Mouse (Mus musculus) midbrain, embryonic 14.5 days (tissue): Measurements from ENCODE around the gene Cfap61. TPM values are rescaled to one million over a fixed set of nuclear protein-coding genes. Genes with fewer than 3 reads are reported as not detected.

Experiments
- ATAC-seq: fragments of 200-750 bp; cut with Nextera tagmentation; 2 replicates; pipeline ENCODE4 v1.8.0; 2017; ENCODE audit warnings: moderate number of reproducible peaks, moderate library complexity; ENCODE audit not compliant: low FRiP score, low TSS enrichment
- DNase-seq: peaks from one replicate; pipeline ENCODE4 v3.0.0-alpha.2; 2015
- H3K27ac ChIP-seq: fragments of 300-500 bp; sonication (generic); replicated peaks from 2 replicates; pipeline ENCODE4 v1.5.1; 2014; ENCODE audit warnings: mild to moderate bottlenecking, low read depth, low read length, moderate library complexity
- H3K27me3 ChIP-seq: fragments of 300-500 bp; sonication (generic); 2 replicates; pipeline ENCODE4 v1.6.1; 2014; ENCODE audit warnings: low read length, control low read depth, mixed read lengths; ENCODE audit not compliant: control insufficient read depth, insufficient read depth
- H3K36me3 ChIP-seq: fragments of 300-500 bp; sonication (generic); 2 replicates; pipeline ENCODE4 v1.6.1; 2014; ENCODE audit warnings: low read length, control low read depth; ENCODE audit not compliant: control insufficient read depth, insufficient read depth
- H3K4me1 ChIP-seq: fragments of 300-500 bp; sonication (generic); 2 replicates; pipeline ENCODE4 v1.6.1; 2014; ENCODE audit warnings: mild to moderate bottlenecking, antibody characterized with exemption, low read length, control low read depth; ENCODE audit not compliant: control insufficient read depth, insufficient read depth
- H3K4me2 ChIP-seq: fragments of 300-500 bp; sonication (generic); 2 replicates; pipeline ENCODE4 v1.6.1; 2014; ENCODE audit warnings: mild to moderate bottlenecking, low read length, moderate library complexity
- H3K4me3 ChIP-seq: fragments of 300-500 bp; sonication (generic); replicated peaks from 2 replicates; pipeline ENCODE4 v1.5.1; 2014; ENCODE audit warnings: low read depth, low read length
- H3K9ac ChIP-seq: fragments of 300-500 bp; sonication (generic); replicated peaks from 2 replicates; pipeline ENCODE4 v1.6.1; 2014; ENCODE audit warnings: mild to moderate bottlenecking, low read length, moderate library complexity
- H3K9me3 ChIP-seq: fragments of 300-500 bp; sonication (generic); 2 replicates; pipeline ENCODE4 v1.6.1; 2016; ENCODE audit warnings: low read length, control low read depth, mixed read lengths; ENCODE audit not compliant: control insufficient read depth
- WGBS: fragments of 180-500 bp; shearing (Covaris S2); extraction: QIAGEN DNeasy Blood & Tissue Kit; methylation state at CpG from one replicate; pipeline ENCODE4 v1.1.7; 2014; 5-methylcytosine and 5-hydroxymethylcytosine counted together
- polyA plus RNA-seq: library from polyadenylated mRNA; unstranded; fragments of >200 nt; fragmentation: Nextera tagmentation; extraction: Ambion mirVana; gene quantifications from 2 replicates; pipeline ENCODE4 v1.2.1, GENCODE M21; 2014

The Cfap61 gene
- polyA plus RNA-seq, 1 experiment from 2014 or later = 1.7 TPM

DNA sequence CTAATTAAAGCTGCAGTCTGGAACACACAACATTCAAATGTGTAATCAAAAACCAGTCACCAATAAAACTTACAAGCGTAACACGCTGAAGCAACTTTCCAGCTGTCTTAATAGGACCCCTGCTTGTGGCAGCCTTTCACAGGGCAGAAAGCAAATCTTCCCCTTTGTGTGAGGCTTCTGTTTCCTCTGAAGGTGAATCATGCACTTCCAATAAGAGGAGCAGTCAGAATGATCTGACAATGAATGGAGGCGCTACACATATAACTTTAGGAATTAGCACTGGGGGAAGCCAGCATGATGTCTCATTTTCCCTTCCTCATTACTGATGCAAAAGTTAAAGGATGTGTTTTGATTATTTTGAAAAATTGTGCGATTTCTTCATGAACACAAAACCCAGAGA is 326.6 kb downstream of the Cfap61 start:
- Histone ChIP-seq H3K4me2 (no peak overlapping the region), H3K4me3 (no peak overlapping the region), H3K9ac (no peak overlapping the region), H3K27ac (peak overlapping the region; percentile 38; the same call in 1 of the 2 replicates), H3K36me3 (no peaks in the 10 kb centered on the region), H3K9me3 (no peaks in the 10 kb centered on the region), H3K4me1 (peaks cover 58% of the 10 kb centered on the region), H3K27me3 (no peaks in the 10 kb centered on the region; the same call in 1 of the 2 replicates)
- 40% methylated on average over 4 of the region's 4 CpGs for WGBS
- ATAC-seq (no peak), DNase-seq (no peak)

DNA sequence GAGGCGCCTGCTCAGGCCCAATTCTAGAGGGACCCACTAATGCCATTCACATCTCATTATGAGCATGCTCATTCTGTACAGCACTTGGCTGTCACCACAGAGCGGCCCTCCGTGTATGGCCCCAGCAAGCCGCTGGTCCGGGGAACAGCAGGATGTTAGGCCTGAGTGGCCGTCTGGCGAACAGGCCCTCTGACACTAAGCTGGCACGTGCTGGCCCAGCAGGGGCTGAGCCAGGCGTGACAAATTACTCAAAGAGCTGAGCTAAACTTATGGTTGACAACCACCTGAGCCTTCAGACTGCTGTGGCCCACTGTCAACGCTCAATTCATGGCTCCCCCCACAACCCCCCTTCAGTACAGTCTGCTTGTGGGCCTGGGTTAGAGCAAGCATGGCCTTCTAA is 327.6 kb downstream of the Cfap61 start:
- Histone ChIP-seq H3K27ac (peak overlapping the region; percentile 49), H3K4me2 (no peak overlapping the region), H3K4me3 (no peak overlapping the region), H3K4me1 (peaks cover 47% of the 10 kb centered on the region), H3K27me3 (no peaks in the 10 kb centered on the region; the same call in 1 of the 2 replicates), H3K9ac (no peak overlapping the region), H3K9me3 (no peaks in the 10 kb centered on the region), H3K36me3 (no peaks in the 10 kb centered on the region)
- DNase-seq = peak; percentile 76
- ATAC-seq = peak; percentile 86
- 3% methylated on average over 10 of the region's 10 CpGs for WGBS

- ATAC-seq = no peak
These were observed 328.4 kb downstream of the Cfap61 start for GRCm38 (mm10) chr2:146262966-146263365.

More at GRCm38 (mm10) chr2:146262966-146263365, 328.4 kb downstream of the Cfap61 start:
- Histone ChIP-seq H3K9ac (no peak overlapping the region), H3K27ac (no peak overlapping the region), H3K4me2 (no peak overlapping the region), H3K4me3 (no peak overlapping the region), H3K27me3 (no peaks in the 10 kb centered on the region; the same call in 1 of the 2 replicates), H3K4me1 (peaks cover 40% of the 10 kb centered on the region), H3K9me3 (no peaks in the 10 kb centered on the region), H3K36me3 (no peaks in the 10 kb centered on the region)
- no peak for DNase-seq

Other genes starting within 250 kb of the Cfap61 start
- 128 and 134 TPM in 2 replicates for gene Naa20, start 32.7 kb upstream of the Cfap61 start, polyA plus RNA-seq
- 27.7 and 33.5 TPM in 2 replicates for gene Crnkl1, start 230 bp downstream of the Cfap61 start, polyA plus RNA-seq